Mouse (Mus musculus): ENCODE measurements around the gene Mpped2. TPM values are rescaled to one million over a fixed set of nuclear protein-coding genes. Genes with fewer than 3 reads are reported as not detected.

Mpped2 gene
- total RNA-seq, 1 experiment: 3.3 TPM

DNA sequence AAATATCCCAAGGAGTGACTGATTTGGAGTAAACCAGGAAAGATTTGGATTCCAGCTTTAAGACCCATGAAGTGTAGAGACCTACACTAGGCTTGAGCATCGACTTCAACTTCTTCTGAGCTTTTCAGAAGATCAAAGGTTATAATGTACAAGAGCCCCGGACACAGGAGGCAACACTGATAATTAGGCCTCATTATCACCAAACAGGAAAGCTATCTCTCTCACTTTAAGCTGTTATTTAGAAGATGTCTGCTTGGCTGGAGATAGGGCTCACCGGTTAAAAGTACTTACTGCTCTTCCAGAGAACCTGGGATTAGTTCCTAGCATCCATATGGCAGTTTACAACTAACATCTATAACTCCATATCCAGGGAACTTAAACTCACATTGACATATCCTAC lies 39.1 kb downstream of the Mpped2 start:
- no peaks in the 10 kb centered on the region for H3K4me1 ChIP-seq (ENCODE audit: control insufficient read depth in 2 of 2, insufficient read depth in 2 of 2, low read length in 2 of 2, poor library complexity in 1 of 2)
- in situ Hi-C loops (cut with MboI; ENCODE audit: low sequenced_read_pairs in 2 of 2, unreplicated experiment in 2 of 2): no loop called here
- H3K9ac ChIP-seq (ENCODE audit: insufficient read depth, low read depth, low read length, poor library complexity, severe bottlenecking): no peak overlapping the region
- TF ChIP-seq ZC3H11A (IDR thresholded peaks at IDR 0.05; ENCODE audit: borderline replicate concordance, low read depth, low read length) (no peak), HCFC1 (IDR thresholded peaks at IDR 0.05; ENCODE audit: borderline replicate concordance, insufficient read depth, low read length) (no peak), MAFK (IDR thresholded peaks at IDR 0.05; ENCODE audit: insufficient read depth, low read depth, low read length) (no peak), ZNF384 (IDR thresholded peaks at IDR 0.05; ENCODE audit: low read depth, low read length) (no peak), CHD2 (IDR thresholded peaks at IDR 0.05; ENCODE audit: low read depth, low read length) (no peak)
- H3K4me3 ChIP-seq (ENCODE audit: insufficient read depth in 1 of 2, low read depth in 1 of 2, low read length in 2 of 2, poor library complexity in 1 of 2, severe bottlenecking in 1 of 2): no peak overlapping the region
- DNase-seq (ENCODE audit: low read depth, low spot score): no peak
- no peaks in the 10 kb centered on the region for H3K36me3 ChIP-seq (ENCODE audit: control insufficient read depth, insufficient read depth, low read length, poor library complexity, severe bottlenecking)
- H3K9me3 ChIP-seq (ENCODE audit: control insufficient read depth, insufficient read depth, low read depth, low read length): no peaks in the 10 kb centered on the region
- H3K27ac ChIP-seq (ENCODE audit: insufficient read depth, low read depth, low read length, poor library complexity, severe bottlenecking): no peak overlapping the region

DNA sequence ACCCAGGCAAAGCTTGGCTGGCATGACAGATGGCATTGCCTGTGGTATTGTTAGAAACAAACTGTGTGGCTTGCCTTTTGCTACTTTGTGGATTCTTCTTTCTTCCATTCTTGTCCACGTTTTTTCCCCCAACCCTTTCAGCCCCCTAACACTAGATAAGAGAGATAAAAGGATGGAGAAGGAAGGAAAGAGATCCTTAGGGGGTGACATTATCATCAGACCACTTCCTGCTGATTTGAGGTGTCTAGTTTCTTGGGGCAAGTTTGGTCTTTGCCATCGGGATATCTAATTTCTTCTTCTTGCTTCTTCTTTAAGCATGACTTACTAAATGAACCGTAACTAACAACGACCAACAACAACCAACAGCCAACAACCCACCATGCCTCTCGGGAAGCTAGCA lies 40.3 kb downstream of the Mpped2 start:
- DNase-seq (ENCODE audit: low read depth, low spot score): no peak
- Histone ChIP-seq H3K36me3 (ENCODE audit: control insufficient read depth, insufficient read depth, low read length, poor library complexity, severe bottlenecking) (no peaks in the 10 kb centered on the region), H3K4me1 (ENCODE audit: control insufficient read depth in 2 of 2, insufficient read depth in 2 of 2, low read length in 2 of 2, poor library complexity in 1 of 2) (no peaks in the 10 kb centered on the region), H3K27ac (ENCODE audit: insufficient read depth, low read depth, low read length, poor library complexity, severe bottlenecking) (no peak overlapping the region), H3K9me3 (ENCODE audit: control insufficient read depth, insufficient read depth, low read depth, low read length) (no peaks in the 10 kb centered on the region), H3K4me3 (ENCODE audit: insufficient read depth in 1 of 2, low read depth in 1 of 2, low read length in 2 of 2, poor library complexity in 1 of 2, severe bottlenecking in 1 of 2) (no peak overlapping the region), H3K9ac (ENCODE audit: insufficient read depth, low read depth, low read length, poor library complexity, severe bottlenecking) (no peak overlapping the region)
- no peak for TF ChIP-seq MAFK (IDR thresholded peaks at IDR 0.05; ENCODE audit: insufficient read depth, low read depth, low read length)
- no peak for TF ChIP-seq ZNF384 (IDR thresholded peaks at IDR 0.05; ENCODE audit: low read depth, low read length)
- no peak for TF ChIP-seq ZC3H11A (IDR thresholded peaks at IDR 0.05; ENCODE audit: borderline replicate concordance, low read depth, low read length)
- TF ChIP-seq CHD2 (IDR thresholded peaks at IDR 0.05; ENCODE audit: low read depth, low read length): no peak
- TF ChIP-seq HCFC1 (IDR thresholded peaks at IDR 0.05; ENCODE audit: borderline replicate concordance, insufficient read depth, low read length): no peak
- in situ Hi-C loops (cut with MboI; ENCODE audit: low sequenced_read_pairs in 2 of 2, unreplicated experiment in 2 of 2): no loop called here

DNA sequence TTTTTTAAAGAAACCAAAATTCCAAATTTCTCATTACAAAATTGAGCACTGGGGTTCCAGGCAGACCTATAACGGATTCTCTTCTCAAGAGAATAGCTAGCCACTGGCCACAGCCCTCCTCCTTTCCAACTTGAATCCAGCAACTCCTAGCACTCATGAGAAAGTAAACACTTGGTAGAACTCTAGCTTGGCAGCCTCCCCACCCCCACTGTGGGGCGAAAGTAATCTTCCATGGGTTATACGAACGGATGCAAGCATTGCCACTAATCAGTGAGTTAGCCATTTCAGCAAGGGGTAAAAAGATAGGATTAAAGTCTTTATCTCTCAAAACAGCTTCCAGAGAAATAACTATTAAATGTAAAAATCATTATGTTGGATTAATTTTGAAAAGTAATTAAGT lies 40.9 kb downstream of the Mpped2 start:
- TF ChIP-seq CHD2 (IDR thresholded peaks at IDR 0.05; ENCODE audit: low read depth, low read length) (no peak), ZNF384 (IDR thresholded peaks at IDR 0.05; ENCODE audit: low read depth, low read length) (no peak), HCFC1 (IDR thresholded peaks at IDR 0.05; ENCODE audit: borderline replicate concordance, insufficient read depth, low read length) (no peak), MAFK (IDR thresholded peaks at IDR 0.05; ENCODE audit: insufficient read depth, low read depth, low read length) (no peak)
- no peaks in the 10 kb centered on the region for H3K4me1 ChIP-seq (ENCODE audit: control insufficient read depth in 2 of 2, insufficient read depth in 2 of 2, low read length in 2 of 2, poor library complexity in 1 of 2)
- no peak overlapping the region for H3K9ac ChIP-seq (ENCODE audit: insufficient read depth, low read depth, low read length, poor library complexity, severe bottlenecking)
- DNase-seq (ENCODE audit: low read depth, low spot score): no peak
- no peaks in the 10 kb centered on the region for H3K9me3 ChIP-seq (ENCODE audit: control insufficient read depth, insufficient read depth, low read depth, low read length)
- H3K27ac ChIP-seq (ENCODE audit: insufficient read depth, low read depth, low read length, poor library complexity, severe bottlenecking): no peak overlapping the region
- in situ Hi-C loops (cut with MboI; ENCODE audit: low sequenced_read_pairs in 2 of 2, unreplicated experiment in 2 of 2): no loop called here
- no peak overlapping the region for H3K4me3 ChIP-seq (ENCODE audit: insufficient read depth in 1 of 2, low read depth in 1 of 2, low read length in 2 of 2, poor library complexity in 1 of 2, severe bottlenecking in 1 of 2)
- H3K36me3 ChIP-seq (ENCODE audit: control insufficient read depth, insufficient read depth, low read length, poor library complexity, severe bottlenecking): no peaks in the 10 kb centered on the region

DNA sequence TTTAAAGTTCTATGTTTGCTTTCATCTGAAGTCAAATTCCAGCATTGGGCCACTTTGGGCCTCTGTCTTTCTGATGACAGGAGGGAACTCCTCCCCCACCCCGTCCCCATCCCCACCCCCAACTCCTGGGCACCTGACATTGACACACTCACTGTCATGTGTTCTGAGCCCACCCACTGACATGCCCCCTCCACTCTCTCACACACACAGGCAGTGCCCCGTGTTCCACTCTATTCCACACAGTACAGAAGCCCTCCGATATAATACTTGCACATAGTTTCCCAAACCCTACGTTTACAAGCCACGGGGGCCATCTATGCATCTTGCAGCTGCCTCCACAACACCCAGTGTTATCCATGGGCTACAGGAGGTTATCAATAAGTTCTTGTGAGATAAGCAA lies 42.1 kb downstream of the Mpped2 start:
- Histone ChIP-seq H3K36me3 (ENCODE audit: control insufficient read depth, insufficient read depth, low read length, poor library complexity, severe bottlenecking) (no peaks in the 10 kb centered on the region), H3K4me1 (ENCODE audit: control insufficient read depth in 2 of 2, insufficient read depth in 2 of 2, low read length in 2 of 2, poor library complexity in 1 of 2) (no peaks in the 10 kb centered on the region), H3K9me3 (ENCODE audit: control insufficient read depth, insufficient read depth, low read depth, low read length) (no peaks in the 10 kb centered on the region), H3K9ac (ENCODE audit: insufficient read depth, low read depth, low read length, poor library complexity, severe bottlenecking) (no peak overlapping the region), H3K27ac (ENCODE audit: insufficient read depth, low read depth, low read length, poor library complexity, severe bottlenecking) (no peak overlapping the region), H3K4me3 (ENCODE audit: insufficient read depth in 1 of 2, low read depth in 1 of 2, low read length in 2 of 2, poor library complexity in 1 of 2, severe bottlenecking in 1 of 2) (no peak overlapping the region)
- DNase-seq (ENCODE audit: low read depth, low spot score): no peak
- in situ Hi-C loops (cut with MboI; ENCODE audit: low sequenced_read_pairs in 2 of 2, unreplicated experiment in 2 of 2): no loop called here
- TF ChIP-seq ZC3H11A (IDR thresholded peaks at IDR 0.05; ENCODE audit: borderline replicate concordance, low read depth, low read length) (no peak), MAFK (IDR thresholded peaks at IDR 0.05; ENCODE audit: insufficient read depth, low read depth, low read length) (no peak), ZNF384 (IDR thresholded peaks at IDR 0.05; ENCODE audit: low read depth, low read length) (no peak), CHD2 (IDR thresholded peaks at IDR 0.05; ENCODE audit: low read depth, low read length) (no peak), HCFC1 (IDR thresholded peaks at IDR 0.05; ENCODE audit: borderline replicate concordance, insufficient read depth, low read length) (no peak)

DNA sequence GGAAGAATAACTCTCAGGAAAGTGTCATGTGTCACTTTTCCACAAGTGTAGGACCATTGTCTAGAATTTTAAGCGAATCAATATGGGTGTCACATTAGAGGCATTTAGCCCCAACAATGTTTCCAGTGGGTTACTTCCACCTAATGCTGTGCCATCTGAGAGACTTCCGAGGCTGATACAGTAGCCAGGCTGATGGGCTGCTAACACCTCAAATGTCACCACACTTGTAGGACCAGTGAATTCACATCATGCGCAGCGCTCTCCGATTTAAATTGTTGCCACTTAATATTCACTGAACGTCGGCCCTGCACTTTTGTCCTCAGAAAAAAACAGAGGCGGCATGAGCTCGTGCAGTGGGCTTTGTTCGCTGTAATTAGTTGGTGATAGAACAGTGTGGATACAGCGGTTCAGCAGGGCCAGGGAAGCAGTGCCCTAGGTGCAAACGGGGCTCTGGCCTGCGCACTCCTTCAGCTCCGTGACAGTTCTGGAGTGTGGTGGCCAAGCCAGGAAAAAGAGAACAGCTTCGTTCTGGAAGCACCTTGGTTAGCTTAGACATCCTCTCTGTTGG lies 42.8 kb downstream of the Mpped2 start:
- H3K4me3 ChIP-seq (ENCODE audit: insufficient read depth in 1 of 2, low read depth in 1 of 2, low read length in 2 of 2, poor library complexity in 1 of 2, severe bottlenecking in 1 of 2): no peak overlapping the region
- no peak overlapping the region for H3K9ac ChIP-seq (ENCODE audit: insufficient read depth, low read depth, low read length, poor library complexity, severe bottlenecking)
- no peaks in the 10 kb centered on the region for H3K9me3 ChIP-seq (ENCODE audit: control insufficient read depth, insufficient read depth, low read depth, low read length)
- no peak for TF ChIP-seq CHD2 (IDR thresholded peaks at IDR 0.05; ENCODE audit: low read depth, low read length)
- no peak for TF ChIP-seq ZC3H11A (IDR thresholded peaks at IDR 0.05; ENCODE audit: borderline replicate concordance, low read depth, low read length)
- TF ChIP-seq MAFK (IDR thresholded peaks at IDR 0.05; ENCODE audit: insufficient read depth, low read depth, low read length): no peak
- TF ChIP-seq ZNF384 (IDR thresholded peaks at IDR 0.05; ENCODE audit: low read depth, low read length): no peak
- no peak for DNase-seq (ENCODE audit: low read depth, low spot score)
- no peaks in the 10 kb centered on the region for H3K36me3 ChIP-seq (ENCODE audit: control insufficient read depth, insufficient read depth, low read length, poor library complexity, severe bottlenecking)
- no peaks in the 10 kb centered on the region for H3K4me1 ChIP-seq (ENCODE audit: control insufficient read depth in 2 of 2, insufficient read depth in 2 of 2, low read length in 2 of 2, poor library complexity in 1 of 2)
- in situ Hi-C loops (cut with MboI; ENCODE audit: low sequenced_read_pairs in 2 of 2, unreplicated experiment in 2 of 2): no loop called here
- no peak overlapping the region for H3K27ac ChIP-seq (ENCODE audit: insufficient read depth, low read depth, low read length, poor library complexity, severe bottlenecking)

Measured in ES-E14 (cell line).